Mouse (Mus musculus) intestine, embryonic 16.5 days (tissue): Measurements from ENCODE around the gene Rps6kb2. TPM values are rescaled to one million over a fixed set of nuclear protein-coding genes. Genes with fewer than 3 reads are reported as not detected.

Experiments
- ATAC-seq: fragments of 200-750 bp; cut with Nextera tagmentation; 2 replicates; pipeline ENCODE4 v1.8.0; 2017; ENCODE audit warnings: moderate TSS enrichment, moderate library complexity
- H3K27ac ChIP-seq: fragments of 300-500 bp; sonication (generic); 2 replicates; pipeline ENCODE4 v1.5.1; 2014; ENCODE audit warnings: mild to moderate bottlenecking, low read length
- H3K27me3 ChIP-seq: fragments of 300-500 bp; sonication (generic); replicated peaks from 2 replicates; pipeline ENCODE4 v1.6.1; 2014; ENCODE audit warnings: low read length, control low read depth, mixed read lengths; ENCODE audit not compliant: control insufficient read depth, insufficient read depth
- H3K36me3 ChIP-seq: fragments of 300-500 bp; sonication (generic); 2 replicates; pipeline ENCODE4 v1.6.1; 2014; ENCODE audit warnings: low read length, control low read depth; ENCODE audit not compliant: control insufficient read depth, insufficient read depth
- H3K4me1 ChIP-seq: fragments of 300-500 bp; sonication (generic); 2 replicates; pipeline ENCODE4 v1.6.1; 2014; ENCODE audit warnings: low read length, control low read depth, mixed read lengths; ENCODE audit not compliant: control insufficient read depth, insufficient read depth
- H3K4me2 ChIP-seq: fragments of 300-500 bp; sonication (generic); 2 replicates; pipeline ENCODE4 v1.6.1; 2014; ENCODE audit warnings: low read depth, low read length, control low read depth
- H3K4me3 ChIP-seq: fragments of 300-500 bp; sonication (generic); 2 replicates; pipeline ENCODE4 v1.5.1; 2014; ENCODE audit warnings: mild to moderate bottlenecking, low read length
- H3K9ac ChIP-seq: fragments of 300-500 bp; sonication (generic); 2 replicates; pipeline ENCODE4 v1.6.1; 2014; ENCODE audit warnings: low read depth, low read length
- H3K9me3 ChIP-seq: fragments of 300-500 bp; sonication (generic); 2 replicates; pipeline ENCODE4 v1.6.1; 2016; ENCODE audit warnings: low read length, control low read depth; ENCODE audit not compliant: control insufficient read depth
- WGBS: fragments of 180-500 bp; shearing (Covaris S2); extraction: QIAGEN DNeasy Blood & Tissue Kit; methylation state at CpG from one replicate; pipeline ENCODE4 v1.1.7; 2014; 5-methylcytosine and 5-hydroxymethylcytosine counted together
- polyA plus RNA-seq: library from polyadenylated mRNA; unstranded; fragments of >200 nt; fragmentation: Nextera tagmentation; extraction: Ambion mirVana; gene quantifications from 2 replicates; pipeline ENCODE4 v1.2.1, GENCODE M21; 2015

Rps6kb2 gene
- polyA plus RNA-seq, 1 experiment from 2014 or later: 49.7 TPM

DNA sequence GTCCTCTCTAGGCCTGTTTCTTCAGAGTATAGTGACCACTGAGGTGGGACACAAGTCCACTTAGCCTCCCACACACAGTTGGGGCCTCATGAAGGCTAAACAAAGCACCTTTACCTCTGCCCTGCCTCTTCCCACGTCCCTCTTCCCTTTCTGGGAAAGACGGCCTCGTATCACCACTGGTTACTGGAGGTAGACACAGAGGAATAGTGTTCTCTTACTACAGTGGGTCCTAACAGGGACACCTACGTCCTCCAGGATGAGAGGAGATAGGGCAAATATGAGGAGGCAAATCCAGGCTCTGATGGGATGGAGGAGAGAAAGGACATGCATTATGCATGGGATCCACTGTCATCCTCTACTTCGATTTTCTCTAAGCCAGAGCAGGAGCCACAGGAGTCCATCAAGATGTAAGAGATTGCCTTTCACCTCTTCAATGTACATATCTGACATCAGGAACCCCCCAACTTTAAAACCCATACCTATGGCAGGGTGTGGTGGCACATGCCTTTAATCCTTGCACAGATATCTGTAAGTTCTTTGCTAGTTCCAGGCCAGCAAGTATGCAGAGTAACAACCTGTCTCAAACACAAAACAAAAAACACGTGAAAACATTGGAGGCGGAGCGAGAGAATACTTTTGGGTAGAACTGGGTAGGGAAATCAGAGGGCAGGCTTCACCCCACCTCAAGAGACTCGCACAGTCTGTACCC lies 15.2 kb downstream of the Rps6kb2 start:
- no peak; the same call in 1 of the 2 replicates for ATAC-seq
- peaks cover 14% of the 10 kb centered on the region for H3K36me3 ChIP-seq
- H3K9me3 ChIP-seq: no peaks in the 10 kb centered on the region
- peaks cover 22% of the 10 kb centered on the region for H3K4me1 ChIP-seq
- peak overlapping the region; percentile 82 for H3K4me3 ChIP-seq
- peak overlapping the region; percentile 32; the same call in 1 of the 2 replicates for H3K4me2 ChIP-seq
- WGBS: 40% methylated on average over 9 of the region's 9 CpGs
- peak overlapping the region; percentile 95; the same call in 1 of the 2 replicates for H3K9ac ChIP-seq
- no peaks in the 10 kb centered on the region for H3K27me3 ChIP-seq
- H3K27ac ChIP-seq: no peak overlapping the region

DNA sequence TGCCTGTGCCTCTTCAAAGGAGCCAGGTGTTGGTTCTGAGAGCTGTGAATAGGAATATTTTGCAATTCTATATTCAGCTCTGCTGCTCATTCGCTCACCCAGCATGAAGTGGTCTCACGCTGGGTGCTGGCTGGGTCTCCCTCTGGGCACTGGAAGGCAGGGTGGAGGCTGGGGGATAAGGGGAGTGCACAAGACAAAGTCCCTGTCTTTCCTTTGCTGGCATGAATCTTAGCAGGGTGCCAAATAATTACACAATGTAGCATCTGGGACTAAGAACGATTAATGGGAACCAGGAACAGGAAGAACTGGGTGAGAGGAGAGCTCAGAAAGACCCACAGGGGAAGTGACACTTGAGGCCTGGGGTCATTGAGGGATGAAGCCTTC lies 16.1 kb downstream of the Rps6kb2 start:
- H3K27ac ChIP-seq: no peak overlapping the region
- H3K9me3 ChIP-seq: no peaks in the 10 kb centered on the region
- H3K4me3 ChIP-seq: no peak overlapping the region
- 66% methylated on average over 3 of the region's 3 CpGs for WGBS
- no peaks in the 10 kb centered on the region for H3K27me3 ChIP-seq
- H3K36me3 ChIP-seq: peaks cover 14% of the 10 kb centered on the region
- H3K9ac ChIP-seq: no peak overlapping the region
- no peak for ATAC-seq
- no peak overlapping the region for H3K4me2 ChIP-seq
- H3K4me1 ChIP-seq: peaks cover 22% of the 10 kb centered on the region

DNA sequence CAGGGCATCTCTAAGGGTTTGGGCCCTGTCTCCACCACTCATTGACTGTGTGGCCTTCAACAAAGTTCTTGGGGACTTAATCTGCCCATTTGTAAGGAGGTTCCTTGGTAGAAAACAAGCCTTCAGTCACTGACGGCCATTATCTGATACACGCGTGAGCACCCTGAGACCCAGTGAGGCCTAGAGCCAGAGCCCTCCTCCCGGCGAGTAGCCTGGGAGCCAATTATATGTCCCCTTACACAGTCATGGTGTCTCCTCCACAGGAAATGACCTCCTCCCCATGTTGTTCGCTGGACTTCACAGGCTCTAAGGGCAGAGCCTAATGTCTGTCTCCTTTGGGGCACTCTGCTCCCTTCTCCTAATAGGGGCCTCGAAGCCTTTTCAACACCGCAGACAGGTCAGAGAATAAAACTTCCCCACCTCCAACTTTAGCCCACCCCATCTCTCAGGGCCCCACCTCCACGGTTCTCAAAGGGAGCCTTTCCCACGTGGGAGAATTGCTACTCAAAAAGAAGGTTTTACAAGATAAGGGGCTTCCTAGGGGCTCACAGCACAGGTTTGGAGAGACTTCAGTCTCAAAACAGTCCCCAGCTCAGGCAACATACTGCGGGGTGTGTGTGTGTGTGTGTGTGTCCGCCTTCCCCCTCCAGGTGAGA lies 16.7 kb downstream of the Rps6kb2 start:
- 67% methylated on average over 12 of the region's 12 CpGs for WGBS
- H3K4me1 ChIP-seq: peaks cover 22% of the 10 kb centered on the region
- ATAC-seq: no peak
- no peak overlapping the region for H3K27ac ChIP-seq
- no peaks in the 10 kb centered on the region for H3K9me3 ChIP-seq
- no peak overlapping the region for H3K9ac ChIP-seq
- H3K27me3 ChIP-seq: no peaks in the 10 kb centered on the region
- H3K36me3 ChIP-seq: peaks cover 11% of the 10 kb centered on the region
- no peak overlapping the region for H3K4me3 ChIP-seq
- no peak overlapping the region for H3K4me2 ChIP-seq

DNA sequence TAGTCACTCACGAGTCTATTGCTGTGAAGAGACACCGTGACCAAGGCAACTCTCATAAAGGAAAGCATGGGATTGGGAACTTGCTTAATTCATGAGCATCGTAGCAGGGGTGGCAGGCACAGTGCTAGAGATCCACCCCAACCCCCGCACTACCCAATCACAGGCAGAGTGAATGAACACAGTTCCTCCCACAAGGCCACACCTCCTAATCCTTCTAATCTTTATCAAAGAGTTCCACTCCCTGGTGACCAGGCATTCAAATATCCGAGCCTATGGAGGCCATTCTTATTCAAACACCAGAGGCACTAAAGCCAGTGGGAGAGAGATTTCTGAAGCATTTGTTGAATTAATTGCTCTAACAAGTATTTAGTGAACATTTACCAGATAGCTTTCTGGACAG lies 17.2 kb downstream of the Rps6kb2 start:
- peaks cover 6% of the 10 kb centered on the region for H3K36me3 ChIP-seq
- H3K4me3 ChIP-seq: no peak overlapping the region
- ATAC-seq: no peak
- no peak overlapping the region for H3K9ac ChIP-seq
- H3K27me3 ChIP-seq: no peaks in the 10 kb centered on the region
- 87% methylated on average over 5 of the region's 5 CpGs for WGBS
- H3K27ac ChIP-seq: no peak overlapping the region
- H3K4me2 ChIP-seq: no peak overlapping the region
- no peaks in the 10 kb centered on the region for H3K9me3 ChIP-seq
- H3K4me1 ChIP-seq: peaks cover 19% of the 10 kb centered on the region

GRCm38 (mm10) chr19:4144550-4145498 lies 18.3 kb downstream of the Rps6kb2 start:
- H3K27me3 ChIP-seq: no peaks in the 10 kb centered on the region
- peaks cover 9% of the 10 kb centered on the region for H3K4me1 ChIP-seq
- H3K9me3 ChIP-seq: no peaks in the 10 kb centered on the region
- H3K9ac ChIP-seq: no peak overlapping the region; the same call in 1 of the 2 replicates
- no peaks in the 10 kb centered on the region; the same call in 1 of the 2 replicates for H3K36me3 ChIP-seq
- H3K4me3 ChIP-seq: no peak overlapping the region
- H3K4me2 ChIP-seq: no peak overlapping the region
- no peak for ATAC-seq
- H3K27ac ChIP-seq: no peak overlapping the region
- 79% methylated on average over 16 of the region's 16 CpGs for WGBS

- H3K4me1 ChIP-seq: no peaks in the 10 kb centered on the region; the same call in 1 of the 2 replicates
- no peaks in the 10 kb centered on the region for H3K36me3 ChIP-seq
- H3K4me2 ChIP-seq: no peak within 1 kb of the TSS
- H3K9me3 ChIP-seq: no peaks in the 10 kb centered on the region
- no peak within 1 kb of the TSS for H3K27ac ChIP-seq
- H3K9ac ChIP-seq: peak within 1 kb of the TSS; percentile 21; the same call in 1 of the 2 replicates
- WGBS: 81% methylated on average over 7 of the region's 7 CpGs
- H3K27me3 ChIP-seq: no peaks in the 10 kb centered on the region
- no peak for ATAC-seq
- H3K4me3 ChIP-seq: no peak within 1 kb of the TSS
Observed at GRCm38 (mm10) chr19:4143759-4144268, 19.3 kb downstream of the Rps6kb2 start, which contains the start of gene Cabp4. Gene Cabp4 (minus strand): TSS chr19:4144033.

- no peak overlapping the region for H3K4me2 ChIP-seq
- 0 out of 2 replicates have a peak overlapping the region, but pooled peaks have one; percentile 21 for H3K9ac ChIP-seq
- H3K27ac ChIP-seq: no peak overlapping the region
- H3K4me1 ChIP-seq: no peaks in the 10 kb centered on the region; the same call in 1 of the 2 replicates
- 88% methylated on average over 18 of the region's 18 CpGs for WGBS
- H3K4me3 ChIP-seq: no peak overlapping the region
- H3K27me3 ChIP-seq: no peaks in the 10 kb centered on the region
- no peak for ATAC-seq
- H3K9me3 ChIP-seq: no peaks in the 10 kb centered on the region
- no peaks in the 10 kb centered on the region for H3K36me3 ChIP-seq
Observed at GRCm38 (mm10) chr19:4142416-4143173, 20.6 kb downstream of the Rps6kb2 start.

DNA sequence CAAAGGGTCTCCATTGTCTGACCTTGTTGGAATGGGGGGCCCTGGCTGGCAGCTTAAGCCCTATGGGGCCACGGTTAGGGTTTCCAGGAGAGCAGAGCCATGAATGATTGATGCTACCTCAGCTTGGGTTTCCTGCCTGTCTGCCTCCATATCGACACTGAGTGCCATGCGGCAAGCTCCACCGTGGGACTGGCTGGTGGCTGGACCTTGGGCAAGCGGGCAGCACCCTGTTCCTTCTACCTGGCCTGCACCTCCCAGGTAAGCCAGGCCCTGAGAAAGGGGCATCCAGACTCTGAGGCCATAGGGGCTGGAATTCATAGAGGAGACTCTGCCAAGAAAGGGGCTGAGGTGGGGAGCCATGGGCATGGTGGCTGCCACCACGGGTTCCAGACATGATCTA lies 23.0 kb downstream of the Rps6kb2 start:
- 76% methylated on average over 6 of the region's 6 CpGs for whole genome bisulfite sequencing
- H3K4me2 ChIP-seq: no peak overlapping the region
- H3K9me3 ChIP-seq: no peaks in the 10 kb centered on the region
- H3K4me1 ChIP-seq: no peaks in the 10 kb centered on the region; the same call in 1 of the 2 replicates
- no peak for ATAC-seq
- no peaks in the 10 kb centered on the region for H3K36me3 ChIP-seq
- no peak overlapping the region for H3K27ac ChIP-seq
- H3K27me3 ChIP-seq: no peaks in the 10 kb centered on the region
- H3K9ac ChIP-seq: no peak overlapping the region
- H3K4me3 ChIP-seq: no peak overlapping the region
